Mouse (Mus musculus) spleen, adult 18-20 months (tissue): ENCODE measurements at regions not wholly inside any gene's neighbourhood (a gene's known extent, or its start where the extent isn't known, plus 50 kb on each side); places are given as distances from the start of the nearest gene placed in this dataset.
A peak's percentile ranks its signal among the peaks of the same experiment; 100 is the strongest.

Source experiments
- DNase-seq, 2 experiments: peaks; one replicate each; pipeline ENCODE4 v3.0.0; 2022; ENCODE audit warnings: mixed read lengths in 2 of 2

DNA sequence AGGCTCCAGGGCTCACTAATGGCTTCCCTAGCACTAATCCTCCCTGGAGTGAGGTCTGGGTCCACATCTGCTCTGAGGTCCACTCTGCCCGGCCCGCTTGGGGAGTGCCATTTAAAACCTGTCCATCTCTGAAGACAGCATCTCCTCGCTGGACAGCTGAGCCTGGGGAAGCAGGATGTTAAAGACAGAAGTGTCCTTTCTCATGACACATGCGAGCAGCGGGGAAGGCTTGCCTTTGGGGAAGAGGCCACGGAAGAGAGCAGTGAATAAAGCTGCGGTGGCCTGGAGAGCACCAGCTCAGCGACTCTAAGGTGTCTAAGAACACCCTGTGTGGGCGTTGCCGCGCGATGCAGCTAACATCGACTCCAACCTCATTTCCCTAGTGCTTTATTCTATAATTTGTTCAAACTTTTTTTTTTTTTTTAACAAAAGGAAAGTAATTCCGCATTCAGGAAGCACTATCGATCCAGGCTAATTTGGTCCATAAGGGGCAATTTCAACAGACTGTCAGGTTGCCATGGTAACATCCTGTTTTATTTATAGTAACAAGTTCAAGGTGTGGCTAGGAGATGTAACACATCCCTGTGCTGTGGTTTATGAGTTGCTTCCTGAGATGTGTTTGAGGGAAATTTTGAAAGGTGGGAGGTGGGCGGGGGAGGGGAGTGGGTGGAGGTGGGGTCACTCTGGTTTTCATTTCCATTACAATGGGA is 120.0 kb downstream of the Cartpt start:
- DNase-seq: no peak

DNA sequence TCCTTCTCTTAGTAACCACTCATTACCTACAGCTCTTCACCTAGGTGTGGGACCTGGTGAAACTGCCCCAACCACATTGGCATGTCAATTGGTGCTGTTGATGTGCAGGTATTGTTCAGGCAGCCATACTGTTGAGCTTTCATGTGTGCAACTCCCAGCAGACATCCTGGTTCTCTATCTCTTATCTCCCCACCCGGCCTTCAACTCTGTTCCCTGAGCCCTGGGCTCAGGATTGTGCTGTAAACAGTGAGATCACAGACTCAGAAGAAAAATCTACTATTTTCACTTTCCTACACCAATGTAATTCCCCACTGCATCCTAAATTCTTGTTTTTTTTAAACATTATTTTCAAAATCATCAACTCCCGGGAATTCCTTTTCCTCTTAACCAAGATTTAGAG is 122.1 kb downstream of the Cartpt start:
- no peak for DNase-seq

DNA sequence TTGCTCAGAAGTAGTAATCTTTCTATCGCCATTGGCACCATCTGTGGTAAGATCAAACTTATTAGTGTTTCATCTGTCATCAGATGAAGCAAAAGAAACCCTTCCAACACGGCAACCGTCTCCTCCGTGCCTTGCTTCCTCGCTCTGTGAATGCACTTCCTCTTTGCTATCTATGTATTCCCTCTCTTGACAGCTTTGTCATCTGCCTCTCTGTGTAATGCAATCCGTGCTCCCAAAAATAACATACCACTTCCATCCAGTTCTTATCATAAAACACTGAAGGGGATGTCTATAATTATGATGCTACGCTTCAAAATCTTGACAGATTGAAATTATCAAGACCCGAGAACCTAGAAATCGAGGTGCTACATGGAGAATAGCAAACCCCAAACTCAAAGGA is 123.2 kb downstream of the Cartpt start:
- no peak for DNase-seq

DNA sequence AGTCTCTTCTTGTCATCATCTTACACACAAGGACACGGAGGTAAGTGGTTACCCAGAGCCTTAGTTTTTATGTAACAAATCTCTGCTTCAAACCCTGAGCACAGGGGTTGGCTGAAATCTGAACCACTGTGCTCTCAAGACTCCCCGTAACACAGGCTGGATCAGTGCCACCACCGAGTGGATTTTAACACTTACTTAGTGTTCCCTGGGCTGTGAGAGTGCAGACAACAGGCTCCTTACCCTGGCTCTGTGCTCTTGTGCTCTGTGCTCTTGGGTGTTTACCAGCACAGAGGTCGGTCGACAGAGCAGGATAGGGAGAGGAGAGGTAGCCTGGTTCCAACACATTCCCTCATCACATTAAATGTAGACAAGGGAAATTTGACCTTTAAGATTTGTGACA is 134.9 kb downstream of the Cartpt start:
- DNase-seq: no peak

DNA sequence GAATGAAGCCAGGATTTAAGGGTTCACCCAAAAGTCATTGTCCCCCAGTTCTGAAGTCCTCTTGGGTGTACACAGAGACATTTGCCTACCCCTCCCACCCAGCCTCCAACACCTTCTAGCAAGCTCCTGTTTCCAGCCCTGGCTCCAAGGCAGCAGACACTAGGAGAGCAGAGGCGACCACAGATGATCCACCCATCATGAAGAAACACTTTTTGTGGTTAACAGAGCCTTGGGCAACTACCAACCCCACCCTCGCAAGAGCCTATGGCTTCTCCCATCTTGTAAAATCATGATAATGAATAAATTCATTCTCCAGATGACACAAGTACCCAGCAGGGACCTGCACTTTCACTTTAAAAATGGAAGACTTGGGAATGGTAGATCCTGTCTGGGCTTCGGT is 136.1 kb downstream of the Cartpt start:
- DNase-seq: no peak

DNA sequence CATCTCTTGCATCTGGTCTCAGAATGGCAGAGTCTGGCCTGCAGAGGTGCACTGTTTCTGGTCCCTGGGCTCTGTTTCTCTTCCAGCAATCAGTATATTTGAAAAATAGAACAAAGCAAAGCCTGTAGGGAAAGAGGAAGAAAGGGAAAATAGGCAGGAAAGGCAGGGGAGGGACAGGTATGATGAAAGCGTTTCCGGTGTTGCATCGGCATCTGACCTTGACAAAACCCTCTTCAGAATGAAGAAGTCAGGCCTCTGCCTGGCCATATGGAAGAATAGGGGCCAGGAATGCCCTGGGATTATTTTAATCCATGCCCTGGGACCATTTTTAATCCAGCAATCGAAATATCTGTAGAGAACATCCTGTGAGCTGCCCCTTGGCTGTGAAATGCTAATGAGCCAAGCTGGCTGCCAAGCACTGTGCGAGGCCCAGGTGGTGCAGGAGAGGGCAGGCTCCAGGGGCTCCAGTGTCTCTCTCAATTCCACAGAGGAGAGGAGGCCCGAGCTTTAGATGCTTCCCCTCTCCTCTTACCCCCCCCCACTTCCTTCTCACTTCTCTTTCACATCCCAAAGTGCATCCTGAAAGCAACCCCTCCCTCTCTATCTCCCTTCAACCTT is 136.7 kb downstream of the Cartpt start:
- DNase-seq: no peak

DNA sequence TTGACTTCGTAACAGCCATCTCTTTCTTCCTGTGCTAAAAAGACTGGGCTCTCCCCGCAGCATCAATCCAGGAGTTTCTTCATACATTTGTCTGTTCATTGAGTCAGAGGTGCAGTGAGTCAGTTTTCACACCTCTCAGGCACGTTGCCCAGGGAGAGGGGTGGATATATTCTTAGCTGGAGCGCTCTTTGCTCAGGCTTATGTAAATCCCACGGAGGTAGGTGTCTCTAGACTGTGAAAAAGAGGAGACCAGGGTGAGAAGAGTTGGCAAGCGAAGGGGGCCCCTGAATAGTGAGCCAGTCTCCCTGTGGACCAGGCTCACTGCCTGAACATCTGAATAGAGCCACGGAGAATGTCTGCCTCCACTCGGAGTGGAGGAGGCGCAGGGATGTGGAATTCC is 139.0 kb downstream of the Cartpt start:
- no peak for DNase-seq

DNA sequence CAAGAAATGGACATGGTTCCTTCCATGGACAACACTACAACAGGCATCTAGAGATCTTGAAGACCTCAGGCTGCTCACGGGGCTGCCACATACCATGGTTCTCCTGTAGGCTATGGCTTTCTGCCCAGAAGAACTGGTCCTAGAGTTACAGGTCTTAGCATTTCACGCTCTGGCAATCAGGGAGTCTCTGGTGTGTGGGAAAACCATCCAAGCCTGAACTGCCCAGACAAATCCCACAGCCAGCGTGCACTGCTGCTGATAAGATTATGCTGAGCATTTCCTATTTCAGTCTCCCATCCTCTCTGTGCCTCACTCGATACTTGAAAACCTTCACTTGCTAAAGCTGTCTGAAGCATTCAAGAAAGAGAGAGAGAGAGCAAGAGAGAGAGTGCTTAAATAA is 139.5 kb downstream of the Cartpt start:
- no peak for DNase-seq

DNA sequence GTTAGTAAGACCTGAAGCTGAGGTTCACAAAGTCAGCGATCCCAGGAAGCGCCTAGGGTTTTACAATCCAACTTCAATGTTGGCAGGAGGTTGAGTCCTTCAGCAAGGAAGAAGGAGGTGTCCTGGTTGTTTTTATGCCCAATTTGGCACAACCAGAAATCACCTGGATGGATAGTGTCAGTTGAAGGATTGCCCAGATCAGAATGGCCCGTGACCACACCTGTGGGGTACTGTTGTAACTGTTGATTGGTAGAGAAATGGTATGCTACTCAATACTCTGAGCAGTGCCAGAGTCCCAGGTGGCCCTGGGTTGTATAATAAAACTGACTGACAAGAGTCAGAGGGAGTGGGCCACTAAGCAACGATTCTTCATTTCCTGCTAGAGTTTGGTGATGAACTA is 140.2 kb downstream of the Cartpt start:
- no peak for DNase-seq

DNA sequence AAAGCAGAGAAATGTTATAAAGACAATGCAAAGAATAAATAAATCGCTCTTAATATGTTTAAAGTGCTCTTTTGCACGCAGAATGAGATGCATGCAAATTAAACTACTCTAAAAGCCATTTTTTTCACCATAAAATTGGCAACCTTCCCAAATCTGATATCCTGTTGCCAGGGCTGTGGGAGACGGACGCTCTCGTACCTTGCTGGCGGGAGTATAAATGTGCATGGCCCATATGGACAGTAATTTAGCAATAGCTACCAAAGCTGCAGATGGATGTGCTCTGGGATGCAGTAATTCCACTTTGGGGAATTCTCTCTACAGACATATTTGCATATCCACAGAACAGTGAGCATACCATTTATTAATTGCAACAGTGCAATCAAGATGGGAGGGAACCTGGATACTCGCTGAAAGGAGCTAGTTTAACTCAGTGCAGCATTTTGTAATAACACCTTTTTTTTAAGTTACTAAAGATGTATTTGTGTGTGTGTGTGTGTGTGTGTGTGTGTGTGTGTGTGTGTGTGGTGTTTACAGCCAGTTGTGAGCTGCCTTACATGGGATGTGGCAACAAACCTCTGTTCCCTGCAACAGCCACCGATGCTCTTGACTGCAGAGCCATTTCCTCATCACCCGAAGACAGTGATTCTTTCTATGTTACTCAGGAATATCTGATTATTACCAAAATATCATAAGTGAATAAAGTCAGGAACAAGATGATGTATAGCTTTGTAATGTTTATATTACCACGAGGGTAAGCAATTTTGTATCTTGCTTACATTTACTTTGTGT is 141.4 kb downstream of the Cartpt start:
- no peak for DNase-seq

DNA sequence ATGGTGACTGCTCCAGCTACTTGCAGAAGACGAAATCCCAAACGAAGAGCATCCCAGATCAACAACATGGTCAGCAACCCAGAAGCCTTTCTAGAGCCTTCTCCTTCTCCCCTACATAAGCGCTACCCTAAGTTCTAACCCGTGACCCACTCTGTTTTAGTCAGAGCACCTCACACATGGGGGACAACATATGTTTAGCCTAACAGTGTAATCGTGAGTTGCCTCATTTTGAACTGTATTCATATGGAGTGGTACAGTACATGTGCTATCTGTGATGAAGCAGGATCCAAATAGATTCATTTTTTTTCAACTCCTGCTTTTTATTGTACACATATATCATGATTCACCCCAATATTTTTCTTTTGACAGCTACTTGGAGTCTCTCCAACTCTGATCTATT is 146.2 kb downstream of the Cartpt start:
- DNase-seq: no peak

DNA sequence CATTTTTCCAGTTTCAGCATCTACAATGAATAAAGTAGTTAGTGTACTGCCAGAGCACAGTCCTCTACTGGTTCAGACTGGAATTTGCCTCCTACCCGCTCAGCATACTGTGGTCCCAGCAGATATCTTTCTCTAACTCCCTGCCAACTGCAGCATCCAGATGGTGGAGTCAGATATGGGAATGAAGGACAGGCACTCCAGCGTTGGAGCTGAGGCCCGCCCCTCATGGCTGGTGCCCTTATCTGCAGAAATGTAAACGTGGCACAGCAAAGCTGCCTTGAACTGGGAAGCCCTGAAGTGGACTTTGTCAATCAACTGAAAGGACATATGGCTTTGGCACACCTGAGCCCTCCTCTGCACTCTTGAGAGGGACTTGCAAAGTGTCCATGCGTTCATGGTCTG is 146.6 kb downstream of the Cartpt start:
- DNase-seq: no peak

DNA sequence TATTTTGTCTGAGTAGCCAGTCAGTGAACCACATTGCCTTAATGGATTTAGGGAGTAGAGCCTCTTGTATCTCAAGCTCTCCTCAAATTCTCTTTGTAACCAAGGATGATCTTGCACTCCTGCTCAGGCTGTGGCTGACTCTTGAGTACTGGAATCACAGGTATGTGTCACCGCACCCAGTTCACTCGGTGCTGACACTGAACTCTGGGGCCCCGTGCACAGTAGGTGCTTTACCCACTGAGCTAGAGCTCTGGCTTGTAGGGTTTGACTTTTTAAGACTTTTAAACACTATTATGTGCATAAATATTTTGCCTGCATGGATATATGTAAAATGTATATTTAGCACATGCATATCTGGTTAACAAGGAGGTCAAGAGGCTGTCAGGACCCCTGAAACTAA is 147.4 kb downstream of the Cartpt start:
- DNase-seq: no peak

DNA sequence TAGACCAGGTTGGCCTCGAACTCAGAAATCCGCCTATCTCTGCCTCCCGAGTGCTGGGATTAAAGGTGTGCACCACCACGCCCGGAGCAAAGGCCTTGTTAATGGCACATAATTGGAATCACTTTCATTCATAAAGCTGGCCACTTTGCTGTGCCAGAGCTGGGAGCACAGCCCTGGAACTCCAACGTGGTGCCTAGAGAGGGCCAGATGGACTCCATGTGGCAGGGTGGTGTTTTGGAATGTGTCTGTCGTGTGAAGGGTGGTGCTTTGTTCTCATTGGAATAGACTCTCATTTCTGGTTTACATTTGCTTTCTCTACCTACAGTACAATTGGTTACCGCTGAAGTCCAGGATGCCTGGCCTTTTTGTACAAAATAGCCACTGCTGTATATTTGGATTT is 150.2 kb downstream of the Cartpt start:
- no peak for DNase-seq

DNA sequence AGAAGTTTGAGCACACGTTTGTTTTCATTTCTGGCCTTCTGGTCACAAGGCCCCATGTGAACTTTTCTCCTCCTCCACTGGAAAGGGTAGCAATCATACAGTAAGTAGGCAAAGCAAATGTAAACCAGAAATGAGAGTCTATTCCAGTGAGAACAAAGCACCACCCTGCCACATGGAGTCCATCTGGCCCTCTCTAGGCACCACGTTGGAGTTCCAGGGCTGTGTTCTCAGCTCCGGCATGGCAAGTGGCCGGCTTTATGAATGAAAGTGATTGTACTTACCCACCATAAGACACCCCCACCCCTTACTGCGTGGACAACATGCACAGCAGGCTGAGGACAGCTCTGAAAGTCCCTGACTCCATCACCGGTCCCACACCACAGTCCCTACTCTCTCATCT is 151.5 kb downstream of the Cartpt start:
- no peak for DNase-seq

DNA sequence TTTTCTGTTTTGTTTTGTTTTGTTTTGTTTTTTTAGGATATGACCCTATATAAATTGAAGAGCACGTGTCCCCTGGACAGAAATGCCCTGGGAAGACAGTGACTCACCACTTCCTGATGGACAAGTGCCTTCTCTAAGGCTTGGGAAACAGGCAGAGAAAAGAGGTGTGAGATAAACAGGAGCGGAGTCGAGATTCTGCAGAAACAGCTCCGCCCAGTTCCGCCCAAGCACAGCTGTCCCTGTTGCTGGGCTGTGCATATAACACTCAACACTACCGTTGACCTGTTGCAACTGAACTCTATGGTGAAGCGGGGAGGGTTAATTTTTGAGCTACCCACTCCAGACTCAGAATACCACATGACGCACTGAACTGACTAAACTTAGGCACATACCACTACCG is 152.8 kb downstream of the Cartpt start:
- no peak for DNase-seq

DNA sequence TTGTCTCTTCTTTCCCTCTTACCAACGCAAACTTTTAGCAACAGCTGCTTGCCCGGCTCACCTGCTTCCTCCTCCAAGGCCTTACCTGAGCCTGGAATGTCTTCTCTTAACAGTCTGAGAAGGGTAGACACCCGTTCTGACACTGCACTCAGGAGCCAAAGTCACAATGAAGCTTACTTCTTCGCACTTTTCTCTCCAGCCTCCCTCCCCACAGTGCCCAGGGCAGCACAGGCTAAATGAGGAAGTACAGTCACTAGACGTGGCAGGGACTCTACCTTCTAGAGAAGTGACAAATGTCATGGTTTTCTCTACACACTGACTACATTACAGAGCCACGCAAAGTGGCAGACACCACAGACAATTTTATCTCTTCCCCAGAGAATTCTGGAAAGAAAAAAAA is 155.4 kb downstream of the Cartpt start:
- peak in 1 of 2 experiments; percentile 2 for DNase-seq

DNA sequence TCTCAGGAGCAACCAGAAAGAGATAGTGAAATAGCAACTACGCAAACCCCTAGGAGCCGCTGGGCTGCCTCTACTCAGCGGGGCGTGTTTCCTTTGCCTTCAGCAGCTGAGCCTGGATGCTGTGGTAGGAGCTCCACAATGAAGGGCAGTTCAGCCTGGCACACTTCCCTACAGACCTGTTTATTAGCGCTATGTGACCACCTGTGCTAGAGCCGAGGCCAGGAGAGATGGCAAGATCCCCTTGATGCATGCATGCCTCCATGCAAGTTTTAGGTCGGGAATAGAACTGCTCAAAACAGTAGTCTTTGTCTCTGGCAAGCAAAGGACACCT is 156.1 kb downstream of the Cartpt start:
- DNase-seq: no peak

DNA sequence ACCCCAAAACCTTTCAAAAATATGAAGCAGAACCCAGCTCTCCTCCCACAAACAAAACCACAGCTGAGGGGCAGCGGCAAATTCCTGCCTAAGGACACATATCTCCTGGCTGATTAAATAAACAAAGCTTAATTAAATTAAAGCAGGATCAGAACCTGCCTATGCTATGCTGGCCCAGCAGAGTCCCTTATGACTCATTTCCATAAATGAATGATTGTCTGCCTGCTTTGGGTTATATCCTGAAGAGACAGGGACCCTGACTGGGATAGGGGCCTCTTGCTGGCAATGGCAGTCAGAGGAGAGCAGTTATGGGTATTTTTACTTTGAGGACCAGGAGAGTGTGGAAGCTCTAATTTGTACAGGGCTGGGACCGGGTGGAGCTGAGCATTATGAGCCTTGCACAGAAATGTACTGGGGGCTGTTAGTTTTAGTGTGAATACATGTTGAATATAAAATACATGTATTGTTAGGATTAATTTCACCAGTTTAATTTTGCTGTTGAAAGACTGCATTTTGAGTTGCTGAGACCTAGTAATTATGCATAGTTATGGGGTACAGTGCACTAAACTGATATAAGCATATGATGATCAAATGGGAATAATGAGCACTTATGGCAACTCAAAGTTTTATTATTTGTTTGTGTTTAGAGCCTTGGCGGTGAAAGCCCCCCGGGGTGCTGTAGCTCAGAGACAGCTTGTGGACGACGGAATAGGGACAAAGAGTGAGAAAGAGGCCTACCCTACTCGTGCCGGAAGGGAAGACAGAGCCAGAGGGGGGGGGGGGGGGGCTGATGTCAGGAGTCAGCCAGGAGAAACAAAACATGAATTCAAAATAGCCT is 156.7 kb downstream of the Cartpt start:
- DNase-seq: no peak

DNA sequence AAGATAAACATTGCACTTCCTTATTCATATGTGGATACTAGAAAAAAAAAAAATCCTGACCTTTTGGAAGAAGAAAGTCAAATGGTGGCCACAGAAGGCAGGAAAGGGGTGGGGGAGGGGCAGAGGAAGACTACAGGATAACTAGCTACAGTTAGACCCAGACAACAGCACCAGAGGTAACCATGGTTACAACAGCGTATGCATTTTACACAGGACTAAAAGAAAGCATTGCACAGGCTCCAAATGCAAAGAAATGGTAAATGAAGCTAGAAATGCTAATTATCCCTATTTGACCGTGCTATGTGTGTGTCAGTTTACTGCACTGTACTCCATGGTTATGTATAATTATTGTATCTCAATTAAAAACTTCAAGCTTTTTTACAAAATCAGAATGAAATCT is 158.4 kb downstream of the Cartpt start:
- no peak for DNase-seq

DNA sequence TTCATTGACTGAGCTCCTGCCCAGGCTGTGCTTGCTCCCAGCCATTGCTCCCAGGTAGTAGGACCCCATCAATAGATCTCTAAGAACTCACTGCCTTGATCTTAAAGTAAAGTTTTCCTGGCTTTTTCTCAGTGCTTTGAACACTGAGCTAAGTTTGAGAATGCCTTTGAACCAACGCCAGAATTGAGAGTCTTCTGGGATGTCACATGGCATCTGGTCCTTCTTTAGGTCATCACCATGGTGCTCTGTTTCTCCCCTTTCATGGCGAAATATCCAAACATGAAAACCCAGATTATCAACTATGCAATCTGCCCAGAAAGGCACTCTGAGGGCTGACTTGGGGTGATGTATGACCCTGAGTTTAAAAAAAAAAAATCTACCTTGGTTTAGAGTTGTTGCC is 158.9 kb downstream of the Cartpt start:
- DNase-seq: no peak

DNA sequence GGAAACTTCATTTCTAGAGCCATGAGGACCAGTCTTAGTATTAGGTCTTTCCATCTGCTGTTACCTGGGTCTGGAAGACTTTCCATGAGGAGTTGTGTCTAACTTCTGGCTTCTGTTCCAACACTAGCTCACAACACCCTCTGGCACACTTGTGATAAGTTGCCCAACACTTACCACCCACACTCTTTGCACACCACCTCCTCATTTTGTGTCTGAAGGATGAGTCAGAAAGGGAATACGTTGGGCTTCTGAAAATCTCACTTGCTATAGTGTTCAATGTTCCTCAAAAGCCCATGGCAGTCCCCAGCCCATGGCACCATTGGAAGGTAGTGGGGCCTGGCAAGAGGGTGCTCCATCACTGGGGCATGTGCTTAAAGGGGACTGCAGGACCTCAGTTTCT is 161.5 kb downstream of the Cartpt start:
- no peak for DNase-seq

DNA sequence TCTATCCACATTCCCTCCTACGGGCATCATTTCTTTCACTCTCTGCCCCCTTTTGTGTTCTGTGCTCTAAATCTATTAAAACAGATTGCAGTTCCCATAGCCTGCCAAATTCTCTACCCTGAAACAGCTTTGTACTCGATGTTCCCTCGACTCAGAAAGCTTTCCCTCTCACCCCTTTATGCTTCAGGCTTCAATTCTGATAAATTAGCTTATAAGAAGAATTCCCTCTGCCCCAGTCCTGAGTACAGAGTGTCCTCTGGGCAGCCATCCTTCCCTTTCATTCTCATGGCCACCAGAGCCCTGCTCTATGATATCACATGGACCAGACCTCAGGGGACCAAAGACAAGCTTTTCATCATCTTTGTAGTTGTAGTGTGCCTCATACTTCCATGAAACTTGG is 163.6 kb downstream of the Cartpt start:
- DNase-seq: no peak

DNA sequence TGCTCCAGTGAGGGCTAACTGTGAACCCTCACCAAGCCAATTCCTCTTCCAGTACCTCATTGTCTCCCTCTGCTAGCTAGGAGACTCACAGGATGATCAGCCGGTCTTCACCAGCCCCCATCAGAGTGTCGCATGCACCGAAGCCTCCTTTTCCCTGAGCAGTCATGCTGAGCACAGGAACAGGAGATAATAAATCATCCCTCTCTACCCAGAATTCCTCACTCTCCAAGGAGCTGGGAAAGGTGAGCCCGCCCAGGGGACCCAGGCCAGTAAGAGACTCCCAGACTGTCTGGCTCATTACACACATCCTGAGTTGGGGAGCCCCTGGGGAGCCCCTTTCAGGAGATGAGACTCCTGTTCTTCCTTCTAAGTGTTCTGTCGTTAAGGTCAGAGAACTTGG is 171.7 kb downstream of the Cartpt start:
- DNase-seq: no peak
